Mouse (Mus musculus) G1E (cell line): ENCODE measurements at regions not wholly inside any gene's neighbourhood (a gene's known extent, or its start where the extent isn't known, plus 50 kb on each side); places are given as distances from the start of the nearest gene placed in this dataset.

ENCODE experiments used
- CTCF ChIP-seq: IDR thresholded peaks from 2 replicates; pipeline ENCODE4 v1.5.1; 2012; ENCODE audit warnings: low read depth, low read length, inconsistent platforms, mixed read lengths
- GATA1 ChIP-seq: IDR thresholded peaks from 2 replicates; pipeline ENCODE4 v1.6.1; 2012; ENCODE audit warnings: borderline replicate concordance, low read length, inconsistent platforms, mixed read lengths
- GATA2 ChIP-seq: IDR thresholded peaks from 2 replicates; pipeline ENCODE4 v1.6.1; 2012; ENCODE audit warnings: low read depth, low read length, inconsistent platforms, borderline replicate concordance
- POLR2AphosphoS5 ChIP-seq: IDR thresholded peaks from 2 replicates; pipeline ENCODE4 v1.6.1; 2012; ENCODE audit warnings: low read depth, low read length, inconsistent platforms; ENCODE audit not compliant: insufficient replicate concordance
- TAL1 ChIP-seq: conservative IDR thresholded peaks from 2 replicates; pipeline ENCODE4 v1.6.1; 2012; ENCODE audit warnings: low read depth, low read length, inconsistent platforms, mixed read lengths

GRCm38 (mm10) chr4:105566513-105567457, 222.9 kb upstream of the Gm12728 start:
- TF ChIP-seq GATA1 (no peak), CTCF (no peak), GATA2 (no peak), TAL1 (no peak), POLR2AphosphoS5 (no peak)
